Mouse (Mus musculus): ENCODE measurements around the gene Pfkm. TPM values are rescaled to one million over a fixed set of nuclear protein-coding genes. Genes with fewer than 3 reads are reported as not detected.

Gene Pfkm
- polyA plus RNA-seq, 1 experiment from 2014 or later = 49.2 TPM

DNA sequence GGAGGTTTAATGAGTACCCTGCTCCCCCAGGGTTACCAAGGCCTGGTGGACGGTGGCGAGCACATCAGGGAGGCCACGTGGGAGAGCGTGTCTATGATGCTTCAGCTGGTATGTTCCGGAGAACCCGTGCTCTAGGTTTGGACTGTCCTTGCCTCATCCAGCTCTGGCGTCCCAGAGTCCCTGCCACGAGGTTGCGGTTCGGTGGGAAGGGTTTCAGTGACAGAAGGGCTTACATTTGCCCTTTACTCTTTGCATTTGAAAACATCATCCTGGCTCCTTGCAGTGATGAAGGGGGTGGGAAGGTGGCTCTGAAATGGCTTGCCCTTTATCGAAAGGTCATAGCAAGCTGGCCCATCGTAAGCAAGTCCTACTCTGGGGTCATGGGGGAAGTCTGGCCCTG is 27.0 kb downstream of the Pfkm start:
- Histone ChIP-seq H3K4me2 (replicated peaks) (no peak overlapping the region), H3K9me3 (replicated peaks) (no peaks in the 10 kb centered on the region), H3K36me3 (peaks cover 76% of the 10 kb centered on the region), H3K4me1 (no peaks in the 10 kb centered on the region), H3K27me3 (no peaks in the 10 kb centered on the region), H3K27ac (replicated peaks) (no peak overlapping the region), H3K4me3 (replicated peaks) (no peak overlapping the region), H3K9ac (no peak overlapping the region)
- 83% methylated on average over 12 of the region's 12 CpGs for WGBS
- ATAC-seq (ENCODE audit: insufficient number of reproducible peaks, low FRiP score, low TSS enrichment, low read depth) = no peak

DNA sequence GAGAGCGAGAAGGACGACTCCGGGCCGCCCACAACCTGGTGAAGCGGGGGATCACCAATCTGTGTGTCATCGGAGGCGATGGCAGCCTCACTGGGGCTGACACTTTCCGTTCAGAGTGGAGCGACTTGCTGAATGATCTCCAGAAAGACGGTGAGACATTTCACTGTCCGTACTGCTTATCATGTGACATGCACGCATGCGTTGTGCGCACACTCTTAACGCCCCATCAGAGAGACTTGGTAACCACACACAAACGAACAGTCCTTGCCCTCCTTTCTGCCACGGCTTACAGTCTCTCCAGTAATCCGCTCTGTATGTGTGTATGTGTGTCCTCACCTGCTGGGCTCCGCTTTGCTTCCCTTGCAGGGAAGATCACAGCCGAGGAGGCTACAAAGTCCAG is 28.4 kb downstream of the Pfkm start:
- 92% methylated on average over 20 of the region's 20 CpGs for WGBS
- H3K36me3 ChIP-seq = peaks cover 87% of the 10 kb centered on the region
- H3K9ac ChIP-seq = no peak overlapping the region
- H3K27me3 ChIP-seq = no peaks in the 10 kb centered on the region
- ATAC-seq (ENCODE audit: insufficient number of reproducible peaks, low FRiP score, low TSS enrichment, low read depth) = no peak
- no peak overlapping the region for H3K4me3 ChIP-seq (replicated peaks)
- H3K9me3 ChIP-seq (replicated peaks) = no peaks in the 10 kb centered on the region
- no peaks in the 10 kb centered on the region for H3K4me1 ChIP-seq
- no peak overlapping the region for H3K27ac ChIP-seq (replicated peaks)
- no peak overlapping the region for H3K4me2 ChIP-seq (replicated peaks)

- Histone ChIP-seq H3K9ac (no peak overlapping the region), H3K27ac (replicated peaks) (no peak overlapping the region)
- no peak for ATAC-seq (ENCODE audit: insufficient number of reproducible peaks, low FRiP score, low TSS enrichment, low read depth)
Observed at GRCm38 (mm10) chr15:98131001-98131400, 38.6 kb downstream of the Pfkm start.

DNA sequence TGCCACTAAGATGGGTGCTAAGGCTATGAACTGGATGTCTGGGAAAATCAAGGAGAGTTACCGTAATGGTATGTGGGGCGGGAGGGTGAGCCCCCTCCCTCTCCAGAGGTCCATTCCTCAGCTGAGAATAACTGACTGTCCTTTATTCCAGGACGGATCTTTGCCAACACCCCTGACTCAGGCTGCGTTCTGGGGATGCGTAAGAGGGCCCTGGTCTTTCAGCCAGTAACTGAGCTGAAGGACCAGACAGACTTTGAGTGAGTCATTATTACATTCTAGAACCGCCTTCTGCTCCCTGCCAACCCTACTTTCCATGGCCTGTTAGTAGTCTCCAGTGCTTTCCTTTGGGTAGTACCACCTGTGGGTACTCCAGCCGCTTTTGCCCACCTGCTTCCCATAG is 39.1 kb downstream of the Pfkm start:
- no peak overlapping the region for H3K4me3 ChIP-seq (replicated peaks)
- peaks cover 84% of the 10 kb centered on the region for H3K36me3 ChIP-seq
- H3K9ac ChIP-seq = no peak overlapping the region
- no peak for ATAC-seq (ENCODE audit: insufficient number of reproducible peaks, low FRiP score, low TSS enrichment, low read depth)
- 90% methylated on average over 7 of the region's 7 CpGs for WGBS
- no peak overlapping the region for H3K4me2 ChIP-seq (replicated peaks)
- H3K4me1 ChIP-seq = no peaks in the 10 kb centered on the region
- H3K27ac ChIP-seq (replicated peaks) = no peak overlapping the region
- H3K27me3 ChIP-seq = no peaks in the 10 kb centered on the region
- H3K9me3 ChIP-seq (replicated peaks) = no peaks in the 10 kb centered on the region

More at GRCm38 (mm10) chr15:98131001-98131400, 38.6 kb downstream of the Pfkm start:
- H3K4me1 ChIP-seq = no peaks in the 10 kb centered on the region
- no peak overlapping the region for H3K4me2 ChIP-seq (replicated peaks)
- H3K36me3 ChIP-seq = peaks cover 84% of the 10 kb centered on the region
- WGBS = 87% methylated on average over 4 of the region's 4 CpGs
- H3K27me3 ChIP-seq = no peaks in the 10 kb centered on the region
- no peak overlapping the region for H3K4me3 ChIP-seq (replicated peaks)
- H3K9me3 ChIP-seq (replicated peaks) = no peaks in the 10 kb centered on the region

- 75% methylated on average over 15 of the region's 15 CpGs for WGBS
- ATAC-seq (ENCODE audit: insufficient number of reproducible peaks, low FRiP score, low TSS enrichment, low read depth) = no peak
- Histone ChIP-seq H3K4me2 (replicated peaks) (no peak overlapping the region), H3K4me3 (replicated peaks) (no peak overlapping the region), H3K9ac (no peak overlapping the region), H3K27ac (replicated peaks) (no peak overlapping the region), H3K27me3 (no peaks in the 10 kb centered on the region), H3K4me1 (no peaks in the 10 kb centered on the region), H3K9me3 (replicated peaks) (no peaks in the 10 kb centered on the region), H3K36me3 (peaks cover 84% of the 10 kb centered on the region)
Observed at GRCm38 (mm10) chr15:98131942-98132655, 39.7 kb downstream of the Pfkm start.

- 94% methylated on average over 3 of the region's 3 CpGs for WGBS
- Histone ChIP-seq H3K4me2 (replicated peaks) (no peak overlapping the region), H3K4me1 (no peaks in the 10 kb centered on the region), H3K9ac (no peak overlapping the region), H3K27ac (replicated peaks) (no peak overlapping the region), H3K9me3 (replicated peaks) (no peaks in the 10 kb centered on the region), H3K27me3 (no peaks in the 10 kb centered on the region), H3K4me3 (replicated peaks) (no peak overlapping the region), H3K36me3 (peaks cover 82% of the 10 kb centered on the region)
- ATAC-seq (ENCODE audit: insufficient number of reproducible peaks, low FRiP score, low TSS enrichment, low read depth) = no peak
Observed at GRCm38 (mm10) chr15:98133471-98133870, 41.1 kb downstream of the Pfkm start.

DNA sequence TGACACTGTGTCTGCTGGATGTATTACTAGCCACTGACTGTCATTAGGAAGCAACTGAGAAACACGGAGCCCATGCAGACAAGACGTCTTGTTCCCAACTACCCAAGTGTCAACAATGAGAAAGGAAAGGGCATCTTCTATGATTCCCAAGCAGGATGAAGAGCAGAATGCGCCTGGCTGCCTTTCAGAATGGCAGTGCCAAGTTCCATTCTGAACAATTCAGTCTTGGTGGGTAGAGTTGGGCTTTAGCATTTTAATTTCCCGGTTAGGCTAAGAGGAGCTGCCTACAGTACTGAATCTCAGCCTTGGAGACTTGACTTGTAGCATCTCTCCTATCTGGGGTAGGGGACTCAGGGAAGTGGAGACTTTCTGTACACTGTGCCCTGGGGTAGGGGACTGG is 41.6 kb downstream of the Pfkm start:
- no peak for ATAC-seq (ENCODE audit: insufficient number of reproducible peaks, low FRiP score, low TSS enrichment, low read depth)
- H3K9ac ChIP-seq = no peak overlapping the region
- H3K9me3 ChIP-seq (replicated peaks) = no peaks in the 10 kb centered on the region
- no peaks in the 10 kb centered on the region for H3K27me3 ChIP-seq
- 93% methylated on average over 4 of the region's 4 CpGs for WGBS
- no peaks in the 10 kb centered on the region for H3K4me1 ChIP-seq
- H3K4me3 ChIP-seq (replicated peaks) = no peak overlapping the region
- no peak overlapping the region for H3K4me2 ChIP-seq (replicated peaks)
- peaks cover 84% of the 10 kb centered on the region for H3K36me3 ChIP-seq
- H3K27ac ChIP-seq (replicated peaks) = no peak overlapping the region

DNA sequence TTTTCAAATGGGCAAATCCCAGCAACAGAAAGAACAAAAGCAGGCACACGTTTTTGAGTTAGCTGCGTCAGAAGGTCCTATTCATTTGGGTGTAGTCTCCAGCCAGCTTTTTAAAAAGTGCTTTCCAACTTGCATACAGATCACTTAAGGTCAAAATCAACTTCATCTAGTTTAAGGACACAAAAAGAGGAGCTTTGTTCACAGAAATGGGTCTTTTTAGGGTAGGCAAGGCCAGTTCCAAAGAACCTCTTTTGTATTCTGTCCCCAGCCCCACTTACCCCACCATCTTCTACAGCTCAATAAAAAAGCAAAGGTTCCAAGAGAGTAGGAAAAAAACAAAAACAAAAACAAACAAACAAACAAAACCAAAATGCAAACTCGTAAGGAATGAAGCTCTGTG is 42.3 kb downstream of the Pfkm start:
- H3K27ac ChIP-seq (replicated peaks) = no peak overlapping the region
- H3K4me3 ChIP-seq (replicated peaks) = no peak overlapping the region
- H3K4me1 ChIP-seq = no peaks in the 10 kb centered on the region
- 84% methylated on average over 3 of the region's 3 CpGs for WGBS
- no peak for ATAC-seq (ENCODE audit: insufficient number of reproducible peaks, low FRiP score, low TSS enrichment, low read depth)
- H3K4me2 ChIP-seq (replicated peaks) = no peak overlapping the region
- H3K9me3 ChIP-seq (replicated peaks) = no peaks in the 10 kb centered on the region
- no peak overlapping the region for H3K9ac ChIP-seq
- peaks cover 89% of the 10 kb centered on the region for H3K36me3 ChIP-seq
- H3K27me3 ChIP-seq = no peaks in the 10 kb centered on the region

DNA sequence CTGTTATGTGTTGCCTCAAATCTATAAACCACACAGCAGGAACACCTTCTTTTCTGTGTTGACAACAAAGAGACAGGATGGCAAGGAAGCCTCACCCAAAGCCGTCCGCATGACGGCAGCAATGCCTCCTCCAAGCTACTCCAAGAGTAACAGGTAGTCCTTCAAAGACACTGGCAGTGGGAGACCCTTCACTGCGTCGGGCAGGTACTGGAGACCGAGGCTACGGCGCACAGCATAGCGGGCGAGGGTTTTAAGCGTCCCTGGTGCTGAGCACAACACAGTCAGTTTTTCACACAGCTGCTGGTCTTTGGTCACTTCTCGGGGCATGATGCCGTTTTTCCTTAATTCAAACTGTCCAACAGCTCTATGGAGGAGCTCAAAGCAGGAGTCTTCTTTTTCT is 43.3 kb downstream of the Pfkm start:
- Histone ChIP-seq H3K4me1 (no peaks in the 10 kb centered on the region), H3K9ac (no peak overlapping the region), H3K9me3 (replicated peaks) (no peaks in the 10 kb centered on the region), H3K36me3 (peaks cover 93% of the 10 kb centered on the region), H3K27ac (replicated peaks) (no peak overlapping the region), H3K4me3 (replicated peaks) (no peak overlapping the region), H3K4me2 (replicated peaks) (no peak overlapping the region), H3K27me3 (no peaks in the 10 kb centered on the region)
- ATAC-seq (ENCODE audit: insufficient number of reproducible peaks, low FRiP score, low TSS enrichment, low read depth) = no peak
- 94% methylated on average over 13 of the region's 13 CpGs for WGBS

DNA sequence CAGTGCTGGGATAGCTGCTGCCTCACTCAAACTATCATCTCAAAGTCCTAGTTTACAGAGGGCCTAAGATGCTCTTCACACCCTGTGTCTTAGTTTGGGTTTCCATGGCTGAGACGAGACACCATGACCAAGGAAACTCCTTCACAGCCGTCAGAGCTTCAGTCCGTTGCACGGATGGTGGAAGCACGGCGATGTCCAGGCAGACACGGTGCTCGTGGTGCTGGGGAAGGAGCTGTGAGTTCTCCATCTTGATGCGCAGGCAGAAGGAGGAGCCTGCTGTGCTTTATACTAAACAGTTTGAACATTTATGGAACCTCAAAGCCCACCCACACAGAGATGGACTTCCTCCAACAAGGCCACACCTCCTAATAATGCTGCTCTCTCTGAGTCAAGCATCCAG is 44.5 kb downstream of the Pfkm start:
- Histone ChIP-seq H3K4me2 (replicated peaks) (no peak overlapping the region), H3K27me3 (no peaks in the 10 kb centered on the region), H3K4me3 (replicated peaks) (no peak overlapping the region), H3K9me3 (replicated peaks) (no peaks in the 10 kb centered on the region), H3K27ac (replicated peaks) (no peak overlapping the region), H3K4me1 (no peaks in the 10 kb centered on the region), H3K36me3 (peaks cover 91% of the 10 kb centered on the region), H3K9ac (no peak overlapping the region)
- no peak for ATAC-seq (ENCODE audit: insufficient number of reproducible peaks, low FRiP score, low TSS enrichment, low read depth)
- 90% methylated on average over 9 of the region's 9 CpGs for WGBS

DNA sequence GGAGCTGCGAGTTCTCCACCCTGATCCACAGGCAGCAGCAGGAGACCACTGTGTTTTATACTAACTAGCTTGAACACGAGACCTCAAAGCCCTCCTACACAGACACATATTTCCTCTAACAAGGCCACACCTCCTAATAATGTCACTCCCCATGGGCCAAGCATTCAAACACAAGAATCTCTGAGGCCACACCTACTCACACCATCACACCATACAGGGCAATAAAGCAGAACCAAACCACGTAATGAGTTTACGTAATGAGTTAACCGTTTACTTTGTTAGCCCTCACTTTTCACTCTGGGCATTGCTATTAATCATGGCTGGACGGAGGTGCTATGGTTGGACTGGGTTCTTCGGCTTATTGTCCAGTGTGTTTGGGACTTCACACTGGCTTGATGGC is 47.4 kb downstream of the Pfkm start:
- Histone ChIP-seq H3K27me3 (no peaks in the 10 kb centered on the region), H3K36me3 (peaks cover 68% of the 10 kb centered on the region), H3K4me3 (replicated peaks) (no peak overlapping the region), H3K4me1 (peaks cover 8% of the 10 kb centered on the region), H3K4me2 (replicated peaks) (no peak overlapping the region), H3K9ac (no peak overlapping the region), H3K27ac (replicated peaks) (no peak overlapping the region), H3K9me3 (replicated peaks) (no peaks in the 10 kb centered on the region)
- WGBS = 81% methylated on average over 7 of the region's 7 CpGs
- no peak for ATAC-seq (ENCODE audit: insufficient number of reproducible peaks, low FRiP score, low TSS enrichment, low read depth)

DNA sequence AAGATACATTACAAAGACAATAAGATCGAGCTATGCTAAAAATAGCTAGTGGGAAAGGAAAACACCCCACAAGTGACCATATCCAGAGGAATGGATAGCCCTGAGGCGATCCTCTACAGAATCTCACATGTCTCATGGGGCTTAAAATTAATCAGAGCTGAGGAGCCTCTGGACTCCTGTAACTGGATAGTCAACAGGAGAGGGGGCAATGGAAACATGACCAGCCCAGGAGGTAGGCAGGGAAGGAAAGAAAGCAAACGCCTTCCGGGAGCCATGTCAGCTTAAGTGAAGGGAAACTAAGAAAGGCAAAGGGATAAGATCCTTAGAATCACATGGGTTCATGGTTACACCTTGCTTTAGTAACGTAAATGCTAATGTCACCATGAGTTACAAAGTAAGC is 48.4 kb downstream of the Pfkm start:
- H3K27ac ChIP-seq (replicated peaks) = no peak overlapping the region
- no peak overlapping the region for H3K4me3 ChIP-seq (replicated peaks)
- no peak overlapping the region for H3K4me2 ChIP-seq (replicated peaks)
- no peak for ATAC-seq (ENCODE audit: insufficient number of reproducible peaks, low FRiP score, low TSS enrichment, low read depth)
- peaks cover 9% of the 10 kb centered on the region for H3K4me1 ChIP-seq
- no peaks in the 10 kb centered on the region for H3K9me3 ChIP-seq (replicated peaks)
- no peaks in the 10 kb centered on the region for H3K27me3 ChIP-seq
- H3K36me3 ChIP-seq = peaks cover 57% of the 10 kb centered on the region
- no peak overlapping the region for H3K9ac ChIP-seq
- 80% methylated on average over 5 of the region's 5 CpGs for WGBS
